Mouse (Mus musculus): ENCODE measurements around the gene Tmem183a.

Tmem183a gene

GRCm38 (mm10) chr1:134361857-134362212 lies at the start of gene Tmem183a:
Gene Tmem183a, minus strand, starts transcription at chr1:134361979.
- peak; percentile 84 to 95 for DNase-seq (ENCODE audit: low spot score in 2 of 2)

- no peak for DNase-seq (ENCODE audit: low spot score in 2 of 2)
These were observed 46.3 kb upstream of the Tmem183a start for GRCm38 (mm10) chr1:134408080-134408479.

GRCm38 (mm10) chr1:134406414-134406771 lies 44.6 kb upstream of the Tmem183a start:
- no peak for DNase-seq (ENCODE audit: low spot score in 2 of 2)

GRCm38 (mm10) chr1:134405509-134406413 lies 44.0 kb upstream of the Tmem183a start, which contains the start of gene Cyb5r1:
Gene Cyb5r1, plus strand, starts transcription at chr1:134405559.
- DNase-seq (ENCODE audit: low spot score in 2 of 2), result peak in 1 of 2 experiments; percentile 71

GRCm38 (mm10) chr1:134399735-134400134 lies 38.0 kb upstream of the Tmem183a start:
- DNase-seq (ENCODE audit: low spot score in 2 of 2), result no peak

DNA sequence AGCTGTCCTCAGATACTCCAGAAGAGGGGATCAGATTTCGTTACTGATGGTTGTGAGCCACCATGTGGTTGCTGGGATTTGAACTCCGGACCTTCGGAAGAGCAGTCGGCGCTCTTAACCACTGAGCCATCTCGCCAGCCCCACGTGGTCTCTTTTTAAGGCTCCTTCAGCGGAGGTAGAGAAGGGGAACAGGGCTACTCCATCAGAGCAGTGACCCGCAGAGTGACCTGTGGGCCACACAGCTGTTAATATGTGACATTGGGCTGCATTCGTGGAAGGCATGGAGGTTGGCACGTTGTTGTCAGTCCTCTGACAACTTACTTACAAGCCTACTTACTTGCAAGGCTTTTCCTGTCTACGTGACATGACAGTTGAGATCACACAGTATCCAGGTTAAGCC lies 36.4 kb upstream of the Tmem183a start:
- DNase-seq (ENCODE audit: low spot score in 2 of 2), result no peak

GRCm38 (mm10) chr1:134393827-134394226 lies 32.0 kb upstream of the Tmem183a start:
- no peak for DNase-seq (ENCODE audit: low spot score in 2 of 2)

DNA sequence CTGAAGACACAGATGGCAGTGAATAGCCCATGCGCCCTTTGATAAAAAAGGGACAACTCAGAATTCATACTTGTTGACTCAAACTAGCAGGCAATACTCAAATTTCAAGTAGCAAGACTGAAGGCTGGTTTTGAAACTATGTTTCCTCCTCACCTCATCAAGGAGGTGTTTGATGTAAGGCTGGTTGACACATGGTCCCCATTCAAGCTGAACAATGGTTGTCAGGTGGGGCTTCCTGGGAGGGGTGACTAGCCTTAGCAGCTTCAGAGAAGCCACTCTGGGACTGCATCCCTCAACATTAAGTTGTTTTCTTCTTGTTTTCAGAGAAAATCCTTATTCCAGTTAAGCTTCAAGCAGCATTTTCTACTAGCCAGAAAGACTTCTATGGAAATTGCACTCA lies 23.9 kb upstream of the Tmem183a start, which contains the start of gene 4933406M09Rik:
TSS of gene 4933406M09Rik (plus strand) at position 275 of the 400 bp plus-strand sequence.
- DNase-seq (ENCODE audit: low spot score in 2 of 2), result no peak

DNA sequence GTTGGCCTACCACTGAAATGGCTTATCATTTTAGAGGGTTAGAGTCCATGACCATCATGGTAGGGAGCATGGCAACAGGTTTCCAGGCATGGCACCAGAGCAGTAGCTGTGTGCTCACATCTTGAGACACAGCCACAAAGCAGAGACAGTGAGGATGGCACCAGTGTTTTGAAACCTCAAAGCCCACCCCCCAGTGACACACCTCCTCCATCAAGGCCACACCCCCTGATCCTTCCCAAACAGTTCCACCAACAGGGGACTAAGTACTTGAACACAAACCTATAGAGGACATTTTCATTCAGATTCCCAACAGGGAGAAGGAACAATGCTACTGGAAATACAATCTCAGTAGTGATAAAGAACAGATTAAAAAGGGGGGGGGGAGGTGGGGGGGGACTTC lies 23.4 kb upstream of the Tmem183a start:
- no peak for DNase-seq (ENCODE audit: low spot score in 2 of 2)

DNA sequence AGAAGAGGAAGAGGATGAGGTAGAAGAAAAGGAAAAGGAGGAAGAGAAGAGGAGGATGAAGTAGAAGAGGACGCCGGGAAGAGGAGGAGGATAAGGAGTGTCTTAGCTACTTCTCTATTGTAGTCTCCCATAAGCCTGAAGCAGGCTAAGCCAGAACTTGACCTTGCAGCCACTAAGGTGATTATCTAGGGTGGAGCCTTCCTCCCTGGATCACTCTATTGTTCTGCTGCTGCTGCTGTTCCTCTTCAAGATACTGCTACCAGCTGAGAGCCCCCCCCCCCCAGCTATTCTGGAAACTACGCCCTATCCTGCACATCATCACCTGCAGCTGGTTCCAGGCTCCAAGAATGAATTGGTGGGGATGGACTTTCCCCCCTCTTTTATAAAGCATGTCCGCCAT lies 22.8 kb upstream of the Tmem183a start:
- no peak for DNase-seq (ENCODE audit: low spot score in 2 of 2)

GRCm38 (mm10) chr1:134381795-134382625 lies 20.2 kb upstream of the Tmem183a start:
- peak in 1 of 2 experiments; percentile 34 for DNase-seq (ENCODE audit: low spot score in 2 of 2)

- DNase-seq (ENCODE audit: low spot score in 2 of 2), result no peak
These were observed 19.3 kb upstream of the Tmem183a start for GRCm38 (mm10) chr1:134381051-134381450.

GRCm38 (mm10) chr1:134374124-134374523 lies 12.3 kb upstream of the Tmem183a start:
- DNase-seq (ENCODE audit: low spot score in 2 of 2), result no peak

DNA sequence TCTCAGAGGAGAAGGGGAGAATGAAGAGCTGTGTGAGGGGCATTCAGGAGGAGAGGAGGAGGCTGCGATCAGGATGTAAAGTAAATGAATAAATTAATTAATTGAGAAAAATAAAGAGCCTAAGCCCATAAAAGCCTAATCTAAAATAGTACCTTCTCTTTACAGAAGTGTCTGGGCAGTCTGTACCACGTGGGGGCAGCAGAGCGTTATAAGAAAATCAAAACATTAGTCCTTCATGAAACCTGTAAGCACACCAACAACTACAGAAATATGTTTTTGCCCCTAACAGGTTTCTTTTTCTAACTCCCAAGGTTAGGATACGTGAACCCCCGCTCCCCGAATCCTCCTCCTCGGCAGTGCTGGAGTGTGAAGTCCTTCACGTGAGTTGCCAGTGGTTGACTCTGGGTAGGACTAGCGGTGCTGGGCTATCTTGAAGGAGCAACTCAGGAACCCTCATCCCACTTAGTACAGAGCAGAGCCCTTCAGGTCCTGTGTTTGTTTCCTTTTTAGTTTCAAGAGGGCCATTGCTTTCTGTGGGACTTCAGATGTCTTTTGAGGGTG lies 7.1 kb upstream of the Tmem183a start:
- peak in 1 of 2 experiments; percentile 75 for DNase-seq (ENCODE audit: low spot score in 2 of 2)

DNA sequence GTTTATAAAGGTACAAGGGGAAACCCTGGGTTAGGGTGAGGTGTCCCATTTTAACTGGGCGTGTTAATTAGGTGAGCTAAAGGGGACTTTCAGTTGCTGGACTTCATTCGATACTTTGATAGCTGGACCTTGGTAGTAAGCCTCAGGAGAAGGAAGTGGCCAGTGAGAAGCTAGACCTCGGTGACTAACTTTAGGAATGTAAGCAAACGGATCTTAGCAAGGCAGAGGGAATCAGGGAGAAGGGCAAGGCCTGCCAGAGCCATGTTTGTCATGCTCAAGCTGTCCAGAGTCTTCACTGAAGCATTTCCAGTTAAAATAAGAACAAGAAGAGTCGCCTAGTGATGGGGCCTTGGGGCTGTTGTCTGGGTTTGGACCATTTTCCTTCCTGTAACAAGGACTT lies 3.7 kb upstream of the Tmem183a start:
- no peak for DNase-seq (ENCODE audit: low spot score in 2 of 2)

DNA sequence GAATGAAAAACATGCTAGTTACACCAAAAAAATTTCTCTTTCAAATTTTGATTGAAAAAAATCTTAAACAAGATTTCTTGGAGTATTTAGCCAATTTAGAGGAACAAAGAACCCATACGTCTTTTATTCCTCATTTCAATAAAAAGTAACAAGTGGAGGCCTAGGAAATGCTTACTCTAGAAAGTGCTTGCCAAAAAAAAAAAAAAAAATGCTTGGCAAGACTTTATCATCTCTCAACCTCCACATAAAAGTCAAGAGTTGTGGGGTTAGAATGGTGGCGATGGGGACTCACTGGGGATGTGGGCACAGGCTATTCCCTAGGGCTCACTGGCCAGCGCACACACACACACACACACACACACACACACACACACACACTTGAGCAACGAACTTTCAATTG lies 1.4 kb upstream of the Tmem183a start:
- DNase-seq (ENCODE audit: low spot score in 2 of 2), result no peak

DNA sequence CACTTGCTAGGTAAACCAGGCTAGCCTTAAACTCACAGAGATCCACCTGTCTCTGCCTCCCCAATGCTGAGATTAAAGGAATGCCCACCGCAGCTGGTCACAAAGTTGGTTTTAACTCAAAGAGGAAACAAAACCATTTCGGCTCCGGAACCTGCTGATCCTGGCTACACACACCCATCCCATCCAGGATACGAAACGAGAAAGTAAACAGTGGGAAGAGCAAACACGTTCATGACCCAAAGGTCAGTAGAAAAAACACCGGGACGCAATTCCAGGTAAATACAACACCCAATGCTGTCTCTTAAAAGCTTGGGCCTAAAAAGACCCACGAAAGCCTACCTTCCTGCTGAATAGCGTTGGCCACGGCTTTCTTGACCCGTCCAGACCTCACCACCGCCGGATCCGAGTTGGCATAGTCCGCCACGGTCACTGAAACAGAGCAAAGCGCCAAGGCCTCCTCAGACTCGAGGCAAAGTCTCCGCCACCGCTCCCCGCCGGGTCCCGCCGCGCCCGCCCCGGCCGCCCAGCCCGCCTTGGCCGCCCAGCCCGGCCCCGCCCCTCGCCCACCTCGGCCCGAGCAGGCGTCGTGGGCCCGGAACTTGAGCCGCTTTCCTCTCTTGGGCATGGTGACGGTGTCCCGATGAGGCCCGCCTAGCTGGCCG lies 453 bp downstream of the Tmem183a start:
- no peak for DNase-seq (ENCODE audit: low spot score in 2 of 2)

DNA sequence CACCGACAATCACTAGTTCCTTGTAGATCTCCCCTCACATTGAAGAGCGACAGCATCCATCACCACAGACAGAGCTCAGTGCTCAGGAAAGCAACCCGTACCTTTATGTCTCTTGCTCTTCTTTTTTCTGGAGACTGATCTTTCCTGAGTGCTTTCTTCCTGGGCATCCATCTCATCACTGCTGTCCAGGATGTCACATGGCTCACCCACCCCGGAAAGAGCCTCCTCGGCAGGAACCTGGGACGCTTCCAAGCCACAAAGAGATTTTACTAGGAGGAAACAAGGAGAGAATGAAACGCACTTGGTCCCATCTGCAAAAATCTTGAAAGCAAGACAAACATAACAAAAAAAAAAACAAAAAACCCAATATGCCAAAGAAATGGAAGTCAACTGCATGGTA lies 1.1 kb downstream of the Tmem183a start:
- DNase-seq (ENCODE audit: low spot score in 2 of 2), result no peak

- no peak for DNase-seq (ENCODE audit: low spot score in 2 of 2)
These were observed 4.3 kb downstream of the Tmem183a start for GRCm38 (mm10) chr1:134357461-134357860.

DNA sequence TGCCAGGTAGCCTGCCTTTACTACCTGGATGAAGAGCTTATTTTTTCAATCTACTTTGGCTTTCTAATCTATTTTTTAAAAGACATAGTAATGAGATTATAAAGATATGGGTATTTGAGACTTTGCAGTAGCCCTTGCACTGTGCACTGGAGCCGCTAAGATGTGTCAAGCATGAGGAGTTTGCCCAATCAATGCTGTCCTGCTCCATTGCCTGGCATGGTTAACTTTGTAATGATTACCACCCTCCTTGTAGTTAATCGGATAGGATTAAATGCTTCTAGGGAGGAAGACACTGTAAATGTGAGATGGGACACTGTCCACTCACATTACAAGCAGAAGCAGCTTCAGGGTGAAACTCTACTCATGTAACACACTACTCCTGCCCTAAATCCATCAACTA lies 8.5 kb downstream of the Tmem183a start:
- no peak for DNase-seq (ENCODE audit: low spot score in 2 of 2)

GRCm38 (mm10) chr1:134347791-134348190 lies 14.0 kb downstream of the Tmem183a start:
- no peak for DNase-seq (ENCODE audit: low spot score in 2 of 2)

DNA sequence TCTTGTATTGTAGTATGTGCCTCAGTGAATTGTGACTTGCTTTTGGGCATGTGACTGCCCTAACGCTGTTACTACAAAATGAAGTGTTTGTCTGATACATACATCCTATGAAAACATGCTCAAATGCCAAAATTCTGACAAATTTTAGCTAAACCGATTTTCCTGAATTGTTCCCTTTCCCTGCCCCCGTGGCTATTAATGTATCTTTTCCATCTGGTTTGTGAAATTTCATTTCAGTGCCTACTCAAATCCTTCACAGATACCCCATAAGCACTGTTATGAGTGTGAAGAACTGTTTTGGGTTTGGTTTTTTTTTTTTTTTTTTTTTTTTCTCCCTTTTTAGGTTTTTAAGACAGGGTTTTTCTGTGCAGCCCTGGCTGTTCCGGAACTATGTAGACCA lies 16.7 kb downstream of the Tmem183a start:
- DNase-seq (ENCODE audit: low spot score in 2 of 2), result peak; percentile 35 to 42
